Mouse (Mus musculus): ENCODE measurements at regions not wholly inside any gene's neighbourhood (a gene's known extent, or its start where the extent isn't known, plus 50 kb on each side); places are given as distances from the start of the nearest gene placed in this dataset.
"Not testable (repeated sequence)": the region's sequence is repeated elsewhere in the genome, so short reads cannot be mapped to it uniquely, and the experiment has no call there.

DNA sequence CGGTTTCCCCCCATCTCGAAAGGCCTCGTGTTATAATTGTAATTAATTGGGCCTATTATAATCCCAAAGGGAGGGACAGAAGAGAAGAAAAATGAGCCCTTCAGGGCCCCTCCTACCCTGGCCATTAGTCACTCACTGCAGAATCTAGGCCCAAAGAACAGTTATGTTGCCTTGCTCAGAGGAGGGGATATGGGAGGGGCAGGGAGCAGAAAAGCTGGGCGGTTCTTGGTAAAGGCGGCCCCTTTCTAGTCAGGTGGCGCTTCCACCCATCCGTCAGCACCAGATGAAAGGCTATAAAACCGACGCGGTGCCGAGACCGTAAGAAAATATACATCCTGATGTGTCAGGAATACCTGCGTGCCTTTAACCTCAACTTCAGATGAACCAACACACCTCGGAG is 350.9 kb upstream of the Zfp703 start:
- no peak for DNase-seq

DNA sequence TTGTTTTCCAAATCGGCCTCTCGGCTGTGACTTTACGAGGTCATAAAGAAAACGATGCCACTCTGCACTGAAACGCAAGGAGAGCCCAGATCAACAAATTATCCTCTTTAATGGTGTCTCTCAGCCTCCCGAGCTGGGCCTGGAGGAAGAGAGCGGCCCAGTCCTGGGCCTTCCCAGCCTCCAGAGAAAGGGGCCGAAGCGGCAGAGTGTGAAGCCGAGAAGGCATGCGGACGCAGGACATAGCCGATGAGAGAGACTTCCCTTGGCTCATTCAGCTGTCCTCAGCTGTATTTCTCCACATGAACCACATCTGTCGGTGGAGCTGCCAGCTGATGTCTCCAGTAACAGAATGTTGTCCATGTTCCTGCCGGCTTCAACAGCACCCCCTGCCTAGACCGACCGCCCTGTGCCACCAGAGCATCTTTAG is 350.5 kb upstream of the Zfp703 start:
- DNase-seq = no peak

DNA sequence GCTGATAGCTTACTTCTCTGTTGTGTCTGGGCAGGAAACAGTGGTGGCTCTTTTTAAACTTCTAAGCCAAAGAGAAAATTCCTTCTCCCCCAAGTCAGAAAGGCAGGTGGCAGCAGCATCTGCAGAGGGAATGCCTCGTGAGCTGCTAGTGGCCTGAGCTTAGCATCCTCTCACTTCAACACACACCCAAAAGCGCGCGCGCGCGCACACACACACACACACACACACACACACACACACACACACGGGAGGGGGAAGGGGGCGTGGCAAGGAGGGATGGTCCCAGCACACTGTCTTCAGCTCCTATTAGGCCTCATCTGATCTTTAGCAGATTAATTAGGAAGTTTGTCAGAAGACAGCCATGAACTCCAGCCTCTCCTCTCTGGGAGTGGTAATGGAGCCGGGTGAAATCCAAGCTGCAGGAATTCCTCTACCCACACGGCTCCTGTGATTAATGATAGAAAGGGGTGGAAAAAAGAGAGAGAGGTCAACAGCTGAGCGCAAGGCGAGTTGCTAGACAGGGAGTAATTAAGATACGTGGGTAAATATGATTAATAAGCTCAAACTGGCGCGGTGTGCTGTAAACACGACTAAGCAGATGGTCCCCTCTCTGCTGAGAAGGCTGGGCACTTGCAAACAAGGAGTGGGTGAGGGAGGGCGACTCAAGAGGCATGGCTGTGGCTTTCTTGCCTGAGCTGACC is 349.8 kb upstream of the Zfp703 start:
- DNase-seq = peak; percentile 5

DNA sequence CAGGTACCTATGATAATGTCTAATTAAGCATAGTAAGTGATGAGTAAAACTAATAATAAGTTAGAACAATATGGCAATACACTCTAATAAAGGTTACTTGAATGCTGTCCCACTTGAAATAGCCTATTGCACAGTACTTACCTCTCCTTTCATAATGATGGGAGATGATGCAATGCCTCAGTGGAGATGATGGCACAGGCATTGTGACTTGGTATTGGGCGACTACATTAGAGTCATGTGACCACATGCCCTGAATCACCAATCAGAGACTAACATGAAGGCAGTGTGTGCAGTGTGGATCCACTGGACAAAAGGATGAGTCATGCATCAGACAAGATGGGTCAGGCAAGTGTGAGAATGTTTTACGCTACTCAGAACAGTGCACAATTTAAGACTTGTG is 346.6 kb upstream of the Zfp703 start:
- no peak for DNase-seq

DNA sequence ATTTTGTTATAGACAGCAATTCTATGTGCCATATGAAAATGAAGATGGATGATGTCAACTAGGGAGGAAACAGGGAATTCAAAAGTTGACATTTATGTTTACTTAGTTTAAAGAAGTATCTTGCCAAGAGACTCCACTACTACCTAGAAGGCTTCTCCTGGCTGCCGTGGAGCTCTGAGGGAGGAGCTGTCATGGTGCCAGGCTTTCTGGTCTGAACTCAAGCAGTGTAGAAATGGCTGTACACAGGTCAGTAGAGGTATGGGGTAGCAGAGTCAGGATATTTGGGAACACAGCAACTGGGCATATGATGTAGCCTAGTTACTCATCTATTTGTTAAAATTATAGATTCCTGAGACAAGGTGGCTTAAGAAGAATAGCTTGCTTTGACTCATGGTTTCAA is 341.4 kb upstream of the Zfp703 start:
- no peak for DNase-seq

DNA sequence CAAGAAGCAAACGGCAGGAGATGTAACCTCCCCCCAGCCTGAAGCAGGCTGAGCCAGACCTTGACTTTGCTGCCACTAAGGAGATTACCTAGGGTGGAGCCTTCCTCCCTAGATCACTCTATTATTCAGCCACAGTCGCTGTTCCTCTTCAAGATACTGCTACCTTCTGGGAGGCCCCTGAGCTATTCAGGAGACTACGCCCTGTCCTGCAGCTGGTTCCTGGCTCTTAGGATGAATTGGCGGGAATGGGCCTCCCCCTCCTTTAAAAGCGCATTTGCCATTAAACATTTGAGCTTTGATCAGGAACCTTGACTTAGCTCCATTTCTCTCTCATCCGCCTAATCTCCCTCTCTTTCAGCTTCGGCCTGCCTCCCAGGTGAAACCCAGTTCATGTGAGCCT is 331.8 kb upstream of the Zfp703 start:
- not testable (repeated sequence) for DNase-seq

DNA sequence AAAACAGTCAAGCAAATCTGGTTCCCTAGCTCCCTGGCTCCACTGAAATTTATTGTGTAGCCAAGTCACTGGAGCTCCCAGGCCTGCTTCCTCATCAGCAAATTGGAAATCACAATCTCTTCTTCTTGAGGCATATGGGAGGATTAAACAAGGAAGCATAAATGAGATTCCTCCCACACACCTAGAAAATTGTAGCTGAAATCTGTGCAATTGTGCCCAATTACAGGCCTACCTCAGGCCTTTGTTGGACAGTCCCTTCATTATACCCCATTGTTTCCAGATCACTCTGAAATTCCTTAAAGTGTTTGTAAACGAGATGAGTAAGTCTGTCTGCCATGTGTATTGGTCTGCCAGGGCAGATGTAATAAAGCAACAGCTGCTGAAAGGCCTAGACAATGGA is 326.8 kb upstream of the Zfp703 start:
- DNase-seq = no peak

DNA sequence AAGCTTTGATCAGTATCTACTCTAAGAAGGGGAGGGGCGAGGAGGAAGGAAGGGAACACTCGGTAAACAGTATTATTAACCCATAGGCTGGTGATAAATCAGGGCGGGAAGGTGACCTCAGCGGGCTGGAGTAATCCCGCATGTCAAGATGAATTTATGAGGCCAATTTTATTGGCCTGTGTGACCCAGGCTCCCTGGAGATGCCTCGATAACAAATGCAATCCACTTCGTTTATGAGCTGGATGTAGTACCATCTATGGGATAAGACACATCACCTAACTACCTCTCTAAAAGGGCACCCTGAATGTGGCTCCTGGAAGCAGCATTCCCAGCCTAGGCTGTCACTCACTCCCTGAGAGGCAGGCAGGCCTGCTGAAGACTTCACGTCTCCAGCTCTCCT is 321.2 kb upstream of the Zfp703 start:
- DNase-seq = no peak

DNA sequence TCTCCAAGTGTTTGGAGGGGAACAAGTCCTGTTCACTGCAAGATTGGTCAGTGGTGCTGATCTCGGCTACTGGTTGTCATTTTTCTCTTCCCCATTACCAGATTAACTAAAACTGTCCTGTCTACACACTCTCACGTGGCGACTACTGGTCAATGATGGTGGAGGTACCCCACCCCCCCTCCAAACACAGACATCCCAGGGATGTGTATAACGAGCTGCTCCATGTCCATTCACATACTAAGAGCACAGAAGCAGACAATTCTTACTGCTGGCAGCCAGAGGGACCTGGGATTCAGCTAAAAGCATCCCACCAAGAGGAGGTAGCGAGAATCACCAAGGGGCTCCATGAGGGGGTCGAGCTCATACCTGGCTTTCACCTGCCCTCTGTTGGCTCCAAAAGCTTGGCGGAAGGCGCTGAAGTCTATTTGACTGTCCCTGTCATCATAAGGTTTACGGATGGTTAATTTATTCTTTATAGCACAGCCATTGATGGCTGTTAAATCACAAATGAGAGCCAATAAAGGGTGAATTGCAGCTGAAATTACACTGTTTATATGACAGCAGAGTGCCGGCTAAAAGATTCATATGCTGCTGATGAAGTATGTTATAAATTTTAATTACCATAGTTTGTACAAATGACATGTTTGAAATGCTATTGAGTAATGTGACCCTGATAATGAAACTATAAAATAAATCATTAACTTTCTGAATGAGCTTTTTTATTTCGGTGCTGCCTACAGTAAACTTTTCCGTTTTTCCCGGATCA is 320.6 kb upstream of the Zfp703 start:
- DNase-seq = no peak

DNA sequence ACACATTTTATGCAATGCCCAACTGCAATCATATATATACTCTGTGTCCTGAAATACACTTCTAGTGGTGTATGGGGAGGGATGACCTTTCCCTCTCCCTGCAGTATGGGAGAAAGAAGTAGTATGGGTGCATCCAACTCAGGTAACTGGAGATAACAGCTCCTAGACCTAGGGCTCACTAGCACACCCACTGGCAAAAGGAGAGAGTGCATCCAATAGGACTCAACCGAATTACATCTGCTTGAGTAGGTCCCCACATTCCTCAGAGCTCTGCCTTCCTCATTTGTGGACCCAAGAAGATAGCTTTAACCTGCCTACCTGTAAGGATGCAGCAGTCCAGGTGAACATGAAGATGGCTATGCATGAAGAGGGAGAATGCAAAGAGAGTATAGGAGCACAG is 317.7 kb upstream of the Zfp703 start:
- peak; percentile 12 for DNase-seq

DNA sequence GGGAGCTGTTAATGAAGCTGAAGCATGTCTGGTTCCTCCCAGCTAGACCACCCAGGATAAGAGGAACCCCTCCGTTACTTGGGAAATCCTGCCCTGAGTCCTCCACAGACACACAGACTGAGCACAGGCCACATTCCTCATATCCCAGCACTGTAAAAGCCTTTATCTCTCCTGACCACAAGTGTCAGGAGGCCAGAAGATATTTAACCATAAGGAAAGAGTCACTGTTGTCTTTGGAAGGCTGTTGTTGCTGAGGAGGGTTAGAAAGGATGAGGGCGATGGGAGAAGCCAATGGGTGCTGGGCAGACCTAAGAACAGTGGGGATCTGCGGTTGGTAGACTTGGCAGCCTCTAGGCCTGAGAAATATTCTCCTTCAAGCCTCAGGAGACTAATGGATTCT is 307.6 kb upstream of the Zfp703 start:
- DNase-seq = no peak

DNA sequence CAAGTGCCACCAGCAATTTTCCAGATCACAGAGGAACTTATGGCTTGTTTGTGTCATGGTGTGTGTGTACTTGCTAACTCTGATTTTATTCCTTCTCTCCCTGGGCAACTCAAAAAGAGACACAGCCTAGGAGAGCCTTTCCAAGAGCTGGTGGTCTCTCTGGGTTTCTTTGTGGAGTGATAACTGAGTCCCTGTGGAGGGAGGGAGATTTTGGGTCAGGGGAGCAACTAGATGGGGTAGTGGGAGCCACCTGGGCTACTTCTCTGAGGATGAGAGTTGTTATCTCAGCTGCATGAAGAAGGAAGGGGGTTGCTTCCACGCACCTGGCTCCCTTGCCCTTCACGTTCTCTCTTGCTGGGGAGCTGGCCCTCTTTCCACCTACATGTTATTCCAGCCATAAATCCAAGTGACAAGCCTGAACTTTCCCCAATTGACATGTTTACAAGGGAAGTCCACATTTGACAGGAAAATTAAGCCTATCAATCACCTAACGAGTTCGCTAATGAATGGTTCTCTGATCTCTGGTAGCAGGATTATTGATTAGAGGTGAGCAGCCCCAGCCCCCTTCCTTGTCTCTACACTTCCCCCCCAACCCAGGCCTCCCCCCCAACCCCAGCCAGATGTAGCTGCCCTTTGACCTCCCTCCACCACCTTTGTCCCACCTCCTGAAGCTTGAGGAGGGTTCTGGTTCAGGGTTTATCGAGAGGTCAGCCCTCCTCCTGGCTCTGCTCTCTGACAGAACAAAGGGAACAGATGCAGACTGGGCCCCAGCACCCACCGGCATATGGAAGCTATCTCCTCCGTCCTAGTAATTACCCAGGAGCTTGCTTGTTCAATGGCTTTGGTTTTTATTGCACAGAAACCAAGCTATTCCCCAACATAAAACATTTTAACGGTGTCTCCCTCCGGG is 304.4 kb upstream of the Zfp703 start:
- DNase-seq = no peak

DNA sequence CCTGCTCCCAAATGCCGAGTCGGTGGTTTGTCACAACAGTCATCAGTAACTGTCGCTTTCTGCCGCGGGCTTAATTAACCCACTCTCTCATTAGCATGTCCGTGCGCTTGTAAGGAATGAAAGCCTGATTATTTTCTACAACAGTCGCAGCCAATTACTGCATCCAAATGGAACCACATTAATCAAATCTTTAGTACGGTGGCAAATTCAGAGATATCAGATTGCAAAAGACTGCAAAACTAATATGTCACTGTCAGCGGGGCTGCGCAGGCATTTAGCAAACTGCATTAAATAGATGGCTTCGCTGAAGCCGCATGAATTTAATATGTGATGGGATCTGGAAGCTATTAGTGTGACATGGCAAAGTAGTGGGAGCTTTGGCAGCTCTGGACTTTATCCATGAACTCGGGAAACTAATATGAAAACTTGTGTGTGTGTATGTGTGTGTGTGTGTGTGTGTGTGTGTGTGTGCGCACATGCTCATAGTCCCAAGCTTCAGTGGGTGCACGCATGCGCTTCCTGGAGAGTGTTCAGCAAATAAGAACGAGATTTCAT is 299.5 kb upstream of the Zfp703 start:
- no peak for DNase-seq

DNA sequence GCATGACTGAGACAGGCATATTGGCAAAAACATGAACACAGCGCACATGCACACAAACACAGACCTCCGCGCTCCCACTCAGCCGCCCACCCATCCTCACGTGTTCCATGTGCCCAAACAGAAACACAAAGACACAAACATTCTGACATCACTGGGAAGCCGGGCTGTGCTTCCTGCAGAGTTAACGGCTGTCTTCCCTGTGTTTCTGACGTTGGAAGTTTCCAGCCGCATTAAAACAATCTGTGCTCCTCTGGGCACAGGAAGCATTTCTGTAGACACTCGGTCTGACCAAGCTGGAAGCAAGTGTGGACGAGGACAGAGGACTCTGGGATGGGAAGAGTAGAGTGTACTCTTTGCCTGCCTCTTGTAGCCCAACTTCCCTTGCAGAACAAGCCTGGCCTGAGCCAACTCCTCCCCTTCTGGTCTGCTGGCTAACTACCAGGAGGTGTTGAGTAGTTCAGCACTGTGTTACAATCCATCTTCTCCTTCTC is 296.2 kb upstream of the Zfp703 start:
- DNase-seq = peak; percentile 73

DNA sequence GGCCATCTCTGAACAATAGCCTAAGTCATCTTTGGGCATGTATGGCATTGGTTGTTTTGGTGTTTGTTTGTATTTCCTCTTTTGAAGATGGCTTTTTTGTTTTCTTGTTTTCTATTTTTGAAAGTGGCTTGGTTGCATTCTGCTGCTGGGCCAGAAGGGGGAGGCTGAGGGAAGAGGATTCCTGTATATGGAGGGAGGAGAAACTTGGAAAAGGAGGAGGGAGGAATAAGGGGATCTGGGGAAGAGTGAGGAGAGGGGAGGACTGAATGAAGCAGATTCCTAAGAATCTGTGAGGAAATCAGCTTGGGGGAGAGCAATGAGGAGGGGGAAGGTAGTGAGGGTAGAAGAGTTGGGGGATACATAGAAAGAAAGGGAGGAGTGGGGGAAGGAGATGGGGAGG is 290.0 kb upstream of the Zfp703 start:
- DNase-seq = peak; percentile 39

DNA sequence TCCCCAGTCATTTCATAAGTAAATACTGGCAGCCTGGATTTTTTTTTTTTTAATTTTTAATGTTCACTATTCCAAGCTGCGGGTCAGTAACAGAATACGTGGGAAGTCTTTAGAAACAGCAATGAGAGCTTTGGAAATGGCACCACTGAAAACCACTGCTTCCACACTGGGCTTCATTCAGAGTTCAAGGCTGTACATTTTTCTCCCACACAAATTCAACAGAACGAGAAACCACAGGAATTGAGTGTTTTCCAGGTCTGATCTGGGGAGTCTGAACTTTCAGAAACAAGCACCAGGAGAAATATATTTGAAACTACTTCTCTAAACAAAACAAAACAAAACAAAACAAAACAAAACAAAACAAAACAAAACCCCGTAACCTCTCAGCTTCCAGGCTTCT is 289.1 kb upstream of the Zfp703 start:
- no peak for DNase-seq

DNA sequence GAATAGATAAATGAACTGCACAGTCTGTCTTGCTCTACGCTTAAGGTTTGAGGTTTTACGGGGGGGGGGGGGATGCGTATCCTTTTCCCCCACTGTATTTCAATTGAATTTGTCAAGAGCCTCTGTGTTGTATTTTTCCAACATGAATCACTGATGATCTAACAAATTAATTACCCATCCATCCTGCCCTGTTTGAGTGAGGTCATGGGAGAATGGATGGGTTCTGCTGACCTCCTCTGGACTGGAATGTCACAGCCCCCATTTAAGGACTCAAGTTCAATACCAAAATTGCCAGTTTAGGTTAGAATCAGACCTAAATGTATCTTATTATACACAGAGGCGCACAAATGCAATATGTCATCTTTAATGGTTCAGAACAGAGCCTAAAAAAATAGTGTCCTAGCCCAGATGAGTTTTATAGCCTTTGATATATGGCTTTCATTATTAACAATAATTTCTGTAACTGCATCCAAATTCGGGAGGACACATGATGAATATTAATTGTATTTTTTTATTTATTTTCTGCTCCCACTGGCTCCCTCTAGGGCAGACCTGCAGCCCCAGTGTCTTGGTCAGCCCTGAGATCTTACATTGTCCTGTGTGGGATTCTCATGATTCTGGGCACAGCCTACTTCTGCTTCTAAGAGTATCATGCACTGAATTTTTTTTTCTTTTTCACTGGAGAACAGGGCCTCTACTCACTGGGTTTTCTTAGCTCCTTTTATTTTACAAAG is 288.2 kb upstream of the Zfp703 start:
- DNase-seq = no peak

DNA sequence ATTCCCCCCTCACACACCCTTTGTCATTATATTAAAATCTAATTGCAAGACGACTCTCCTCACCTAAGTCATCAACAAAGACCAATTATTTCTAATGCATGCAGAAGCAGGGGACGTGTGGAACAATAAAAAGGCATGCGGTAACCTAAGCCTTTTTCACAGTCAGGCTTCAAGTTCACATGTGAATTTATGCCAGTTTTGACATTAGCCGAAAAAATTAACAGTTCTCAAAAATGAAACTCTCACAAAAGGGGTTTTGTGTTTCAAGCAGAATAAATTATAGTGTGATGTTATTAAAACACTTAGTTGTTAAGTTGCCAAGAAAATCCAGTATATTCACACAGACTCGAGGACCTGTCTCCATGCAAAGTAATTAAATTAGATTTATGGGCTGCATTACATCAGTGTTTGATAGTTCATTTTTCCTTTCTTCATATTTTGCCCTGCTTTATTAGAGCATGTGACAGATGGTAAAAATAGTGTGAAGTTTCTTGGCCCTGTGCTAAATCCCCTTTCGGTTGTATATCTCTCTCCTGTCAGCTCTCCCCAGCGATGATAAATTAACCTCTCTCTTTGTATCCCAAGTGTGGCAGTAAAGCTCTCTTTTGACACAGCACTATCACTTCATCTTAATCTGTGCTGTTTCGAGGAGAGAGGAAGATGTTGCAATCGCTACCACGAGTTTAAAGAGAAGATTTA is 287.5 kb upstream of the Zfp703 start:
- no peak for DNase-seq

DNA sequence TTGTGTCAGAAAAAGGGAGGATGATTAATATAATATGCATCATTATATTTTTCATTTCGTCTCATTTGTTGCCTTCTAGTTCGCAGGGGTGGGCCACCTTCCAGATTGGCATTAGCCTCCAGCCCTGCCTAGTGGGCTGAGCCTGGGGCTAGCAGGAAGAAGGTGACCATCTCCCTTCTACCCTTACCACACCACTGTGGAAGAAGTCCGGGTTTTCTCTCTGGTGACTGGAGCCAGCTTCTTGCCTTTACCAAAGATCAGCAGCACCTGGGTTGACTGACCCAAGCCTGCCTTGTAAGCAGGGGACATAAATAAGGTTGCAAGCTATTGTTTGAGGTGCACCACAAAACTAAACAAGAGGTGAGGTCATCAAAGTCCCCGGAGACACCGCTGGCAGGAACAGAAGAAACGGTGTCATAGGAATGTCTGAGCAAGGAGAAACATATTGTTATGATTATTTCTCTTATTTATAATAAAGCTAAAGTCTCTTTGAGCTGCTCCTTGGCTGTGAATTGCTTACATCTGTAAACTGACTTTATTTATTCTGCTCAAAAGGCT is 286.9 kb upstream of the Zfp703 start:
- DNase-seq = no peak

DNA sequence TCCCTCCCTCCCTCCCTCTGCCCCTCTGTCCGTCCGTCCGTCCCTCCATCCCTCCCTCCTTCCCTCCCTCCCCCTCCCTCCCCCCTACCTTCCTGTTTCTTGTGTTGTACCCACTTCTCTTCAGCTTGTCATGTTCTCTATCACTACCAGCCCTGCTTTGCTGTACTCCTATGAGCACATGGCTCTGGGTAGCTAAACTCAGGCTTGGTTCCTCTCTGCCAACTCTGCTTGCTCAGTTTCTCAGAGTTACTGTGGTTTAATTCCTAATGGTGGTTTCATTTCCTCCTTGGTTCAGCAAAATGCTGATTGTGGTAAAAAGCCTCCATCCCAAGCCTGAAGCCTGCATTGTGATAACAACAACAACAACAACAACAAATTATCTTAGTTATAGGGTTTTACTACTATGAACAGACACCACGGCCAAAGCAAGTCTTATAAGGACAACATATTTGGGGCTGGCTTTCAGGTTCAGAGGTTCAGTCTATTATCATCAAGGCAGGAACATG is 279.5 kb upstream of the Zfp703 start:
- no peak for DNase-seq

DNA sequence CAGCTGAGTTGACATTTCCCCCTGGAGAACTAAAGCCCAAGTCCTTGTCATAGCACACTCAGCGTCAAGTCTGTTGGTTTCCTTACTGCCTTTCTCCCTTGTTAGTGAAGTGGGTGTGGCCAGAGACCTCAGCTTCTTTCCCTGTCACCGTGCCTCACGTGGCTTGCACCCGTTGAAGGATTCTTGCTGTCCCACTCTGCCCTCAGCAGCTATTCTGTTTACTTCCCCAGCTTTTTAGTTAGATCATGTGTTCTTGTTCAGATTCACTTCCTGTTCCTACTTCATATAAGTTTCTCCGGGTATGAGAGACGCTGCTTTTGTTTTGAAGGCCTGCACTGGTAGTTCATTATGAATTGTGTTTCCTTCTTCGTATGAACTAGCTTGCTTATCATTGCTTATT is 278.5 kb upstream of the Zfp703 start:
- no peak for DNase-seq

Data from cerebellum, adult 9-11 months (tissue).